9 mouse cellular contexts compared by ENCODE assay signal in the genomic region with DNA sequence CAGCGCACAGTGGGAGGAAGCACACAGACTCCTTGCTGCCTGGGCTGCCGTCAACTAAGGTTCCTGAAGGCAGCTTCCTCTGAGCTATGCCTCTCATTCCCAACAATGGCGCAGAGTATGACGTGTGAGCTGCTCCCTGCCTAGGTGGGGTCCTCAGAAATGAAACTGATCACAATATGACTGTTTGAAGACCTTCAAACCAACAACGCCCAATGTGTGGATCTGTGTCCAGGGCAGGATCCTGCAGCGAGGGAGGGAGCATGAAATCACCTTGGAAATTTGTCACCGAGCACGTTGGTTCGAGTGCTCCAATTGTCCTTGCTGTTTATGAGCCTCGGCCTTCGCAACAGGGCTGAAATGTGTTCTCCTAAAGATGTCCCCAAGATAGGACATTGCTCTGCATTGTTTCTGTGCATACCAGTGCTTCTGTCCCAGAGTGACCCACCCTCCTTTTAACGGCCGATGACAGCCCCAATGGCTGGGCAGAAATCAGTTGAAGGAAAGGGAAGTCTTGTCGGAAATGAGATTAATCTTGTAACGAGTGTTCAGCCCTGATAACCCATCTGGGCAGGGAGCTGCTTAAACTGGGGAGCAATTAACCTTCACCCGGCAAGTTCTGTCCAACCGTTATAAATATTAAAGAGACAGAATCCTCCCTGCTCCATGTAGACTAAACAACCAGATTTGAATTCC.
DNase-seq lines count a peak whose midpoint lies in the region; ATAC-seq lines count a peak whose summit lies in the region.
"Had no signal": no experiment of that assay in that cellular context is flagged by ENCODE, and none has a peak within 500 bp of the region (broad histone marks: within the 10 kb centered on the region; RNA-seq: fewer than 3 reads in every experiment).

No protein-coding gene starts in this region.

- ATAC-seq in liver, embryonic 13.5 days (ENCODE audit: low read depth) = peak; percentile 59
- no peak for ATAC-seq in stomach, embryonic 15.5 days (ENCODE audit: insufficient read depth, low FRiP score, low read depth)
- ATAC-seq in hindbrain, embryonic 13.5 days (ENCODE audit: low FRiP score) = no peak

- no peaks in the 10 kb centered on the region for H3K36me3 ChIP-seq in liver, embryonic 13.5 days
- H3K36me3 ChIP-seq in stomach, embryonic 15.5 days = no peaks in the 10 kb centered on the region
- no peaks in the 10 kb centered on the region for H3K36me3 ChIP-seq in hindbrain, embryonic 13.5 days
- H3K36me3 ChIP-seq: midbrain, embryonic 12.5 days had no signal

- H3K4me3 ChIP-seq in liver, embryonic 13.5 days (replicated peaks) = no peak overlapping the region
- H3K4me3 ChIP-seq in stomach, embryonic 15.5 days (replicated peaks) = no peak overlapping the region
- no peak overlapping the region for H3K4me3 ChIP-seq in hindbrain, embryonic 13.5 days
- H3K4me3 ChIP-seq: midbrain, embryonic 12.5 days had no signal

- peak overlapping the region; percentile 66 for H3K27ac ChIP-seq in liver, embryonic 13.5 days
- H3K27ac ChIP-seq in stomach, embryonic 15.5 days = peak overlapping the region; percentile 28; the same call in 1 of the 2 replicates
- no peak overlapping the region for H3K27ac ChIP-seq in hindbrain, embryonic 13.5 days
- H3K27ac ChIP-seq: midbrain, embryonic 12.5 days had no signal

- H3K4me2 ChIP-seq in liver, embryonic 13.5 days = peak overlapping the region; percentile 50
- no peak overlapping the region for H3K4me2 ChIP-seq in stomach, embryonic 15.5 days
- H3K4me2 ChIP-seq in hindbrain, embryonic 13.5 days = no peak overlapping the region
- H3K4me2 ChIP-seq: midbrain, embryonic 12.5 days had no signal

- H3K9me3 ChIP-seq in liver, embryonic 13.5 days (replicated peaks) = no peaks in the 10 kb centered on the region
- no peaks in the 10 kb centered on the region for H3K9me3 ChIP-seq in stomach, embryonic 15.5 days
- no peaks in the 10 kb centered on the region for H3K9me3 ChIP-seq in hindbrain, embryonic 13.5 days
- H3K9me3 ChIP-seq: midbrain, embryonic 12.5 days had no signal

- H3K9ac ChIP-seq in liver, embryonic 13.5 days = no peak overlapping the region
- H3K9ac ChIP-seq in stomach, embryonic 15.5 days = no peak overlapping the region
- H3K9ac ChIP-seq in hindbrain, embryonic 13.5 days = no peak overlapping the region
- H3K9ac ChIP-seq: midbrain, embryonic 12.5 days had no signal

- peak; percentile 14 for DNase-seq in embryo, embryonic 10.5 days (ENCODE audit: low spot score)
- DNase-seq in embryo, embryonic 11 days = no peak
- peak; percentile 69 for DNase-seq in heart, postnatal 25 days (ENCODE audit: low spot score)
- peak; percentile 47 for DNase-seq in liver, embryonic 13.5 days
- no peak for DNase-seq in Muller cell, postnatal 12 days (ENCODE audit: inconsistent ontology term)
- DNase-seq in cerebellum, adult 8-10 months = no peak

- peaks cover 54% of the 10 kb centered on the region for H3K4me1 ChIP-seq in liver, embryonic 13.5 days (replicated peaks)
- H3K4me1 ChIP-seq in stomach, embryonic 15.5 days = 0 out of 2 replicates have a peak, but pooled peaks cover 5% of the 10 kb centered on the region
- H3K4me1 ChIP-seq in hindbrain, embryonic 13.5 days (replicated peaks) = no peaks in the 10 kb centered on the region
- H3K4me1 ChIP-seq: midbrain, embryonic 12.5 days had no signal

- intact Hi-C loops in heart, postnatal 25 days (cut with DNase I) = loop anchor here (1.0 kb wide), 1 partner anchor 19 kb away; no protein-coding TSS in a partner anchor

- peaks cover 21% of the 10 kb centered on the region for H3K27me3 ChIP-seq in liver, embryonic 13.5 days
- no peaks in the 10 kb centered on the region for H3K27me3 ChIP-seq in stomach, embryonic 15.5 days (replicated peaks)
- no peaks in the 10 kb centered on the region for H3K27me3 ChIP-seq in hindbrain, embryonic 13.5 days
- H3K27me3 ChIP-seq: midbrain, embryonic 12.5 days had no signal

- WGBS in liver, embryonic 13.5 days (ENCODE audit: insufficient replicate concordance) = 18% methylated on average over 17 of the region's 17 CpGs
- 55% methylated on average over 17 of the region's 17 CpGs for WGBS in stomach, embryonic 15.5 days
- 74% methylated on average over 17 of the region's 17 CpGs for WGBS in hindbrain, embryonic 13.5 days

Comparison
In these comparisons a context has a peak if more than half of its experiments do, and no peak if none do; other contexts are left out.
1. DNase-seq: peak in embryo, embryonic 10.5 days (single experiment), heart, postnatal 25 days (single experiment) and liver, embryonic 13.5 days (single experiment); none in embryo, embryonic 11 days (single experiment), Muller cell, postnatal 12 days (single experiment) and cerebellum, adult 8-10 months (single experiment).